Mouse (Mus musculus) embryonic fibroblast, embryonic 13.5 days (primary cell): ENCODE data around the gene Mmp21.
A peak's percentile ranks its signal among the peaks of the same experiment; 100 is the strongest.

Experiments
- CTCF ChIP-seq: IDR thresholded peaks from 2 replicates; pipeline ENCODE4 v1.5.1; 2011; ENCODE audit warnings: mild to moderate bottlenecking, control low read depth, low read length, moderate library complexity, borderline replicate concordance; ENCODE audit not compliant: insufficient read depth
- POLR2A ChIP-seq: IDR thresholded peaks from 2 replicates; pipeline ENCODE4 v1.6.1; 2011; ENCODE audit warnings: low read depth, mild to moderate bottlenecking, control low read depth, low read length, moderate library complexity

GRCm38 (mm10) chr7:133637361-133638305, 42.2 kb downstream of the Mmp21 start, which contains the start of gene Edrf1:
- TF ChIP-seq CTCF, result no peak
- peak; percentile 79 for TF ChIP-seq POLR2A
